Mouse (Mus musculus) ovary, adult 18-20 months (tissue): ENCODE results near the gene Itm2c.

ENCODE experiments used
- DNase-seq: peaks from one replicate; pipeline ENCODE4 v3.0.0; 2022; ENCODE audit warnings: low spot score, mixed read lengths

Itm2c gene

GRCm38 (mm10) chr1:85933631-85934465 is 39.8 kb downstream of the Itm2c start:
- no peak for DNase-seq

GRCm38 (mm10) chr1:85934560-85934959 is 40.5 kb downstream of the Itm2c start:
- DNase-seq, result no peak

- DNase-seq, result no peak
Measured at GRCm38 (mm10) chr1:85935148-85935852, 41.2 kb downstream of the Itm2c start.

DNA sequence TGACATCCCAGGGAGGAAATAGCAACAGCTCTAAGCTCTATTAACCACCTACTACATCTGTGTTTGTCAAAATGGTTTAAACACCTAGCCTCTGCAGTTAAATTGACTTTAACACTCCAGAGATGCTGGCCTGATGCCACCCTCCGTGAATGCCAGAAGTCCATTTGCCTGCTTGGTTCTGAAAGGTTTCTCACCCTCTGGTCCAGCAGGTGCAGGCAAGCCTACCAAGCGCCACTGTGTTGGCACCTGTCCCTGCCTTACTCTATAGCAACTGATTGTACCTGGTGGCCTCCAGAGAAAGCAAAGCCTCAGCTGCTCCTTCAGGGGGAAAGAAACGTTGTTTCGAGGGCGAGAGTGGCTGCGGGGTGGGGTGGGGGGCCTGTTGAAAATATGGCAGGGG is 42.2 kb downstream of the Itm2c start:
- DNase-seq, result no peak

- DNase-seq, result no peak
Measured at GRCm38 (mm10) chr1:85937323-85937722, 43.2 kb downstream of the Itm2c start.

- no peak for DNase-seq
Measured at GRCm38 (mm10) chr1:85942318-85942717, 48.2 kb downstream of the Itm2c start.

DNA sequence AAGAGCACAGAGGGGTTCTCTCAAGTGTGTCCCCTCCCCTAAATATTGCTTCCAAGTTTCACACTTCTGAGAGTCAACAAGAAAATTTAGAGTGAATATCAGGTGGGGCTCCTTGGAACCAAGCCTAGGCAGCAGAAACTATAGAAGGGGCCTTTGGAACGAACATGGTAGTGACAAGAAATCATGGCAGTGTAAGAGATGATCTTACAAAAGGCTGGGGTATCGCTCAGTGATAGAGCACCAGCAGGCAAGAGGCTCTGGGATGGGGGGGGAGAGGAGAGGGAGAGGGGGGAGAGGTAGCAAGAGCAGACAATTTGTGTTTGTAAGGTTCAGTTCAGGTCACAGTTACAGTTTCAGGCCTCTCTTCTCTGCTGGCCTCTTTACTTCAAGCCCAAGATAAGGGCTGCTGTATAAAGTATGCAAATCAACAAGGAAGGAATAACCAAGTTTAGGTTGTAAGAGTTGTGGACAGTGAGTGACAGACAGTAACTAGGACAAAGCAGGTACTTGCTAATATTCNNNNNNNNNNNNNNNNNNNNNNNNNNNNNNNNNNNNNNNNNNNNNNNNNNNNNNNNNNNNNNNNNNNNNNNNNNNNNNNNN is 55.1 kb downstream of the Itm2c start:
- DNase-seq, result no peak

GRCm38 (mm10) chr1:85955150-85955549 is 61.1 kb downstream of the Itm2c start:
- no peak for DNase-seq

- DNase-seq, result no peak
Measured at GRCm38 (mm10) chr1:85957290-85957689, 63.2 kb downstream of the Itm2c start.

DNA sequence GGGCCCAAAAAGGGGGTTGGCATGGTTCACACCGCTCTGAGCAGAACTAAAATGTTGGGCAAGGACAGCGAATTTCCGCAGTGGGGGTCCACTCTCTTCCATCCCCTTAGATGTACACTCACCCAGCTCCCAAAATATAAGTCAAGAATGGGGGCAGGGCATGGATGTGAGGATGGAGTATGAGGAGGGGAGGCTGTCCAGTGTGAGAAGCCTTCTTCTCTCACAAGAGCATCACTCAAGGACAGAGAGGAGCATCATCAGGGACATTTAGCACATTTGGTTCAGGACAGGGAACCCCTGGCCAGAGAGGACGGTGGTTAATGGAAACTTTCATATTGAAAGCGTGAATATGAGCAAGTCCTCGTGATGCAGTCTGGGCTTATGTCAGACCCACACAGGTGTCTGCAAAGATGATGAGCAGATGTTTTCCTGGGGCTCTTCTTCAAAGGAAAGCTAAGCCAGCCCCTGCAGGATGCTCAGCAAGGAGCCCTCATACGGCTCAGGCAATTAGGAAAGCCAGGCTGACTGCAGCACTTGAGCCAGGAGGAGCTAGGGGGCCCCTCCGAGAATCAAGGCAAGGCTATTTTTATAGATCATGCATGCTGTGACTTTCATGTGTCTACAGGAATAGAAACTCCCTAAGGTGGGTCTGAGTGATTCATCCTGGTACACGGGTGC is 64.0 kb downstream of the Itm2c start:
- no peak for DNase-seq
